Mouse (Mus musculus) intestine, embryonic 14.5 days (tissue): Measurements from ENCODE around the gene Sumf2. TPM values are rescaled to one million over a fixed set of nuclear protein-coding genes. Genes with fewer than 3 reads are reported as not detected.

Source experiments
- ATAC-seq: fragments of 200-750 bp; cut with Nextera tagmentation; replicated peaks from 2 replicates; pipeline ENCODE4 v1.8.0; 2017; ENCODE audit warnings: low read depth, moderate number of reproducible peaks, moderate TSS enrichment, moderate library complexity; ENCODE audit not compliant: low FRiP score, low TSS enrichment
- DNase-seq: peaks from one replicate; pipeline ENCODE4 v3.0.0-alpha.2; 2018; ENCODE audit warnings: low spot score
- H3K27ac ChIP-seq: fragments of 300-500 bp; sonication (generic); 2 replicates; pipeline ENCODE4 v1.5.1; 2014; ENCODE audit warnings: low read depth, mild to moderate bottlenecking, control low read depth
- H3K27me3 ChIP-seq: fragments of 300-500 bp; sonication (generic); replicated peaks from 2 replicates; pipeline ENCODE4 v1.6.1; 2014; ENCODE audit warnings: low read length, control low read depth; ENCODE audit not compliant: control insufficient read depth, insufficient read depth
- H3K36me3 ChIP-seq: fragments of 300-500 bp; sonication (generic); 2 replicates; pipeline ENCODE4 v1.6.1; 2014; ENCODE audit warnings: low read length, control low read depth; ENCODE audit not compliant: control insufficient read depth, insufficient read depth
- H3K4me1 ChIP-seq: fragments of 300-500 bp; sonication (generic); replicated peaks from 2 replicates; pipeline ENCODE4 v1.6.1; 2014; ENCODE audit warnings: low read length, control low read depth, mixed read lengths; ENCODE audit not compliant: control insufficient read depth, insufficient read depth
- H3K4me2 ChIP-seq: fragments of 300-500 bp; sonication (generic); 2 replicates; pipeline ENCODE4 v1.6.1; 2014; ENCODE audit warnings: low read length
- H3K4me3 ChIP-seq: fragments of 300-500 bp; sonication (generic); 2 replicates; pipeline ENCODE4 v1.5.1; 2014; ENCODE audit warnings: low read depth, low read length, control low read depth, mixed read lengths
- H3K9ac ChIP-seq: fragments of 300-500 bp; sonication (generic); 2 replicates; pipeline ENCODE4 v1.6.1; 2014; ENCODE audit warnings: mild to moderate bottlenecking, low read length
- H3K9me3 ChIP-seq: fragments of 300-500 bp; sonication (generic); 2 replicates; pipeline ENCODE4 v1.6.1; 2016; ENCODE audit warnings: low read length, control low read depth; ENCODE audit not compliant: control insufficient read depth
- WGBS: fragments of 180-500 bp; shearing (Covaris S2); extraction: QIAGEN DNeasy Blood & Tissue Kit; methylation state at CpG from one replicate; pipeline ENCODE4 v1.1.7; 2014; 5-methylcytosine and 5-hydroxymethylcytosine counted together
- polyA plus RNA-seq: library from polyadenylated mRNA; unstranded; fragments of >200 nt; fragmentation: Nextera tagmentation; extraction: Ambion mirVana; gene quantifications from 2 replicates; pipeline ENCODE4 v1.2.1, GENCODE M21; 2014

Sumf2 gene
- polyA plus RNA-seq, 1 experiment from 2014 or later, result 47.8 TPM

DNA sequence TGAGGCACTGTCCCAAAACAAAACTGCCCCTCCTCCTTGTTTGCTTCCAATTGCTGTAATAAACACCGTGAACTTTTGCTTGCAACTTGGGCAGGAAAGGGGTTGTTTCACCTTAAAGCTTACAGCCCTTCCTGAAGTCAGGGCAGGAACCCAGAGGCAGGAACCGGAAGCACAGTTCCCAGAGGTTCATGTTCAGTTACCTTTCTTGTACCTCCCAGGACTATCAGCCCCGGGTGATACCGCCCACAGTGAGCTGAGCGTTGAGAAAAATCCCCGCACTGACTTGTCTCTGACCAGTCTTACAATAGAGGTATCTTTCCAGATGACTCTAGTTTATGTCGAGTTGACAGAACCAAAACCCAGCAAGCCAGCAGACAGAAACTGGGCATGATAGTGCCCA is 62.8 kb downstream of the Sumf2 start:
- Histone ChIP-seq H3K27ac (no peak overlapping the region), H3K36me3 (no peaks in the 10 kb centered on the region), H3K4me1 (0 out of 2 replicates have a peak, but pooled peaks cover 3% of the 10 kb centered on the region), H3K4me2 (no peak overlapping the region), H3K9me3 (no peaks in the 10 kb centered on the region), H3K27me3 (no peaks in the 10 kb centered on the region), H3K9ac (no peak overlapping the region), H3K4me3 (no peak overlapping the region)
- ATAC-seq, result no peak
- DNase-seq, result no peak
- WGBS, result 85% methylated on average over 7 of the region's 7 CpGs

Other genes starting within 250 kb of the Sumf2 start
- gene Zfp11, start 176.9 kb upstream of the Sumf2 start, polyA plus RNA-seq, result 4.0 and 4.1 TPM in 2 replicates
- not detected in 2 replicates for gene Sept14, start 138.5 kb upstream of the Sumf2 start, polyA plus RNA-seq
- gene Mrps17, start 131.5 kb upstream of the Sumf2 start, polyA plus RNA-seq, result 211 and 218 TPM in 2 replicates
- gene Nipsnap2, start 121.9 kb upstream of the Sumf2 start, polyA plus RNA-seq, result 101 and 103 TPM in 2 replicates
- gene Psph, start 59.5 kb upstream of the Sumf2 start, polyA plus RNA-seq, result 43.9 and 47.9 TPM in 2 replicates
- 944 and 1,022 TPM in 2 replicates for gene Chchd2, start 40.5 kb downstream of the Sumf2 start, polyA plus RNA-seq
- 3.9 and 4.1 TPM in 2 replicates for gene Zbed5, start 48.7 kb downstream of the Sumf2 start, polyA plus RNA-seq
- gene Phkg1, start 51.6 kb downstream of the Sumf2 start, polyA plus RNA-seq, result 0.09 and 0.11 TPM in 2 replicates
- 1.9 and 2.7 TPM in 2 replicates for gene Nupr1l, start 61.6 kb downstream of the Sumf2 start, polyA plus RNA-seq
- gene Vkorc1l1, start 95.0 kb downstream of the Sumf2 start, polyA plus RNA-seq, result 18.9 and 20.2 TPM in 2 replicates
- gene Gusb, start 156.1 kb downstream of the Sumf2 start, polyA plus RNA-seq, result 94.9 and 98.4 TPM in 2 replicates
- gene Asl, start 182.3 kb downstream of the Sumf2 start, polyA plus RNA-seq, result 44.6 and 55.7 TPM in 2 replicates
- gene Crcp, start 182.3 kb downstream of the Sumf2 start, polyA plus RNA-seq, result 19.7 and 23.4 TPM in 2 replicates
- 68.4 and 70.0 TPM in 2 replicates for gene Tpst1, start 226.3 kb downstream of the Sumf2 start, polyA plus RNA-seq